Mouse (Mus musculus): ENCODE results near the gene Kcnd3.

Gene Kcnd3

DNA sequence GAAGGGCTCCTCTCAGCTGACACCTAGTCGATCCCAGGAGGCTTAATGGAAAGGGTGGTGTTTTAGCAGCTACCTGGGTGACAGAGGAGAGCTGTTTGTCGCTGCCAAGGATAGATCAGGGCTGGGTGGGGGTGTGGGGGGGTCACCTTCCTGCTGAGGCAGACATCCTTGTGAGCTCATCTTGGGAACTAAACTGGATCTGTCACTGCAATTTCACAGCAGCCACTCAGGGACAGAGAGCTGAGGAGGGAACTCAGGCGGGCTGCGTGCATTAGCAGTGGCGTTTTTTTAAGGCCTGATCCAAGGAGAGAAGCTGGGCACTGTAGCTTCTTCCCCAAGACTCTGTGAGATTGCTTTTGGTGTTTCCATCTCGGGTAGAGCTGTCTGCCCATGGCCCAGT, 129.0 kb downstream of the Kcnd3 start:
- DNase-seq (ENCODE audit: low spot score in 2 of 2) = no peak

DNA sequence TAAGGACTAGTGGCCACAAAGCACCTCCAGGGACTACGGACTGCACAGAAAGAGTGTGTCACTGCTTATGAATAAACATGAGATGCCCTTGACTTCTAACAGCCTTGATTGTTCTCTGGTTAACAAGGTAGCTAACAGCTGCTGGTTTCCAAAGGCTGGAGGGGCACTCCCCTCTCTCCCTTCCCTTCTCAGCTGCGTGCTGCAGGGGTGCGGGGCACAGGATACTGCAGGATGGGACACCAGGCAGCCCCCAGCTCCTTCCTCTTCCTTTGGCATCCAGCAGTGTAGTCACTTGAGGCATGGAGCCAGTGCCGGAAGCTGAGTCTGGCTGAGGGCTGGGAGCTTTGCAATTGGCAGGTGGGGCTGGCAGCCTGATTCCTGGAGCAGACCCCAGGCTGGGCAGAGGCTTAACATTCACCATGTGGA, 133.6 kb downstream of the Kcnd3 start:
- DNase-seq (ENCODE audit: low spot score in 2 of 2) = no peak

DNA sequence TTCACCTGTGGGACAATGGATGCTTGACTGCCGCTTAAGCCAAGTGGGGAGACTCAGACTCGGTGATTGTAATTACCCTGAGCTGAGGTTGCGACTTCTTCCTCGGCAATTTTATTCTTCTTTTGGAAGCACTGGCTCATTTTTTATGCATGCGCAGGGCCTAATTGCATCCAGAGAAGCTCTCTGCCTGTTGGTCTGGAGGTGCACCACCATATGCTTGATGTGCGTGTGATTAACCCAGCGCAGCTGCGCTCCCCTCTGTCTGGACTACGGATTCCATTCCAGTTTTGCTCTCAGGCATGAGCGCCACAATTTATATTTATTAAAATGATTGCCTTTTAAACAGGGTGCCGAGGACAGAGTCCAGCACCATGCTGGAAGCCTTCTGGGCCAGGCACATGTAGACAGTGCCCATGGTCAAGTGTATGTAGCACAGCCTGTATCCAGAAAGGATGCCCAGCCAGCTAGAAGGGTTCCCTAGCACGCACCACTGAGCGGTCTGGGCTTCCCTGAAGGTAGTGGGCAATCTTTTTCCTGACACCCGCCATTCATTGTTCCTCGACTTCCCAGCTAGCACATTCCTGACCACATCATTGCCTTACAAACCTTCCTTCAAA, 138.0 kb downstream of the Kcnd3 start:
- DNase-seq (ENCODE audit: low spot score in 2 of 2) = no peak

DNA sequence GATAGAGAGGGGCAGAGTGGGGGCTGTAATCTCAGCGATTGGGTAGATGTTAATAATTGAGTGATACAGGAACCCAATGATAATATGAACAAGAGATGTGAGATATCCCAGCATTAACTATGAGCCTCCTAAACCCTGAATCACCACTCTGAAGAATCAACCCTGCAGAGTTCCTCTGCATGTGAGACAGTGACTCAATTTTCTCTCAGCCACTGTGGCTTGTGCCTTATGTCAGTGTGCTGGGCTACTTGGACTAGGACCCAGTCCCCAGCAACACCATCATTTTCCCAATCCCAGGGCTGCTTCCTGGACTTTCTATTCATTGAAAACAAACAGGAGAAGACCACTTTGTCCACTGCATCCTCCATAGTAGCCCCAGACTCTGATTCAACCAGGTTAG, 139.6 kb downstream of the Kcnd3 start:
- no peak for DNase-seq (ENCODE audit: low spot score in 2 of 2)

DNA sequence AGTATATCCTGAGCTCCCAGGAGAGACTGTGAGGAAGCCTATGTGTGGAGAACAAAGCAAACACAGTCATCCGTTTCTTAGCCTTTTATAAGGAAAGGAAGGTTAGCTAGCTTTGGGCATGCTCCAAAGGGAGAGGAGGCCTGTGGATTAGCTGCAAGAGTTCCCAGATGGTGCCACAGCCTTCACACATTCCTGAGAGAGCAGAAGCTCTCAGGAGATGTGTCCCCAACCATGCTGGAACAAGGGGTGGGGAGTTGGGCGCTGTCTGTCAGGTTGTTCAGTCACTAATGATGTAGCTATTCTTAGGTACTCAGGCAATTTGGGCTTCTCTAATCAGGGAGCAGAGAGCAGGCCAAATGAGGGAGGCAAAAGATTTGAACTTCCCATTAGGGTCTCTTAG, 140.1 kb downstream of the Kcnd3 start:
- no peak for DNase-seq (ENCODE audit: low spot score in 2 of 2)

DNA sequence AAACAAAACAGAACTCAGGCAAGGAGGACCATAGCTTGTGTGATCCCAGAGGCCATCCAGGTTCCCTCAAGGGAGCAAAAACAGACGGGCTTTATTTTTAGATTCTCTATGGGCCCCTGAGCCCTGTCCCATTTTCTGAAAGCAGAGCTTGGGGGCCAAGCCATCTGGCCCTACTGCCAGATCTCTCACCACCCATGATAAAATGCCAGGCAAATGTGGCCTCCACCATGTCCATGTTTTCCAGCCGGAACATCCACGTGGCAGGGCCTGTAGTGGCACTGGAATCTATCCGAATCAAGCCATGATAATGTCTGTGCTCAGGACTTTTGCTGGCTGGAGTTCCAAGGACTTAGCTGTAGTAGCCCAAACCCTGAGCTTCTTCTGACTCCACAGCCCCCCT, 148.4 kb downstream of the Kcnd3 start:
- DNase-seq (ENCODE audit: low spot score in 2 of 2) = no peak

DNA sequence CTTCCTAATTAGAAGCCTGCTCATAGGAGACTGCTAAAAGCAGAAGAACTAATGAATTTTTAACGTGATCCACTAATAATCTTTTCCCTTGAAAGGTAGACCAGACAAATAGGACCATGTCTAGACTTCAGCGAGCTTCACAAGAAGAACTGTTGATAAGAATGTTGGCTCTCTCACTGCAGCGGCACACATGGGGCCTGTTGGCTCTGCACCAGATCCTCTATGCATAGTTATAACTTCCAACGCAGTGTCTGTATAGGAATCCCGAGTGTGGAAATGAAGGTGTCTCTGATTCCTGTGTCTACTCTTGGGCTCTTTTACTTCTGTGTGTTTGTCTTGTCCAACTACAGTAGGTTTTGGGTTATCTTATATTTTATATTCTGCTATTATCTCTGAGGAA, 150.8 kb downstream of the Kcnd3 start:
- DNase-seq (ENCODE audit: low spot score in 2 of 2) = no peak

DNA sequence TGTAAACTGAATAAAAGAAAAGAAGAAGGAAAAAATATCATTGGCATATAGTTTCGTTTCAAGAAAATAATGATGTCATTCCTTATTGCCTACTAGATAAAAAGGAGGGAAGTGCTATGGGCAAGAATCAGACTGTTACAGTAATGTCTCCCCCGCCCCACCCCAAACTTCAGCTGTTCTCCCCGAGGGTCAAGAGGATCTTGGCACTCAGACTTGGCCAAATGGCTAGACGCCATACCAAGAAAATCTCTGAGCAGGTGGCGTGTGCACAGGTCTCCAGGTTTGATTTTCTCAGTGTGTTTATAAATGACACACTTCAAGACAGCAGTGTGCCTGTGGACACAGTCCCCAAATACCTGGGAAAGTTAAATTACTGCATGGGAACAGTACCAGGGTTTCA, 153.6 kb downstream of the Kcnd3 start:
- no peak for DNase-seq (ENCODE audit: low spot score in 2 of 2)

DNA sequence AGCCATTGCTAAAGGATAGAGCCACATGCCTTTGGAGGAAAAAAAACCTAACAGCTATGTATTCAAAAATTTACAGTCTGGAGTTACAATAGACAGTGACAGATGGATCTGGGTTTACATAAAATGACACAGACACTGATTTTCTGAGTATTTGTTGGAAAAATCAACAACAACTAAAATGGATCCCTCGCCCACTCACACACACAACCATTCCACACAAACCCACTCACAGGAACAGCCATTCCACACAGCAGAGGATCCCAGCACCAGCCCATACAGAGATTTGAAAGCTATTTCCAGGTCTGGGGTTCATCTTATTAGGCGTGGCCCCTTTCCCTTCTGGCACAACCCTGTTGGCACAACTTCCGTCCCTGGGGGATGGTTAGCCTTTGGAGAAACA, 156.7 kb downstream of the Kcnd3 start:
- DNase-seq (ENCODE audit: low spot score in 2 of 2) = no peak

DNA sequence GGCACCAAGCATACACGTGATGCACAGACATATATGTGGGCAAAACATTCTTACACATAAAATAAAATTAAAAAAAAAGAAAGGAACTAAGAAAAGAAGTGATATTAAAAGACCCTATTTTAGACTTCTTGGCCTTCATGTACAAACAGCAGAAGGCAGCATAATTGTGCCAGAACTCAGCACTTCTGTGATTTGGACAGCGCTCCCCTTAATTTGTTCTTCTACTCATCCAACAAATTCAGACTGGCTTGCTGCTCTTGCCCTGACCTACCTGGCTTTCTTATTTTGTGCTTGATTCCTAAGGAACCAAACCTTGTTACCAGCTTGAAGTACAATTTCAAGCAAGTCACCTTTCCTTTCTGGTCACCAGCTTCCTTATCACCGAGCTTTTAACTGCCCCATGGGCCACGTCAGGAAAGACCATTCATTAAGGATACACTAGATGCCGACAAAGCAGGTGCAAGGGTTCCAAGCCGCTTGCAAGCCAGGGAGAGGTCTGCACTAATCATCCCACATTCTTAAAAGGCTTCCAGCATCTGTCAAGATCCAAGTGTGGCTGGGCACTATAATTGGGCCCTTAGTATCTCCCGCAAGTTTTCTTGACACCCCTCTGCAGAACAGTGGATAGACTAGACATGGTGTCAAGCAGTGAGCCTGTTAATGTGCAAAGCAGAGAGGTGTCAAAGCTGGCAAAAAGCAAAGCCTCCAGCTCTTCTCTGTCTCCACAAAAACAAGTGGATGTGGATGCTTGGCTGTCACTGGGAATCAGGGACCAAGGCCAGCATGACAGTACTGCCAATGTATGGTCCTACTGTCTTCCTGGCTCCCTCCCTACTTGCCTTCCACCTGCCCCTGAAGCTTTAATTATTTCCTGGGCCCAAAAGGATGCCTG, 159.6 kb downstream of the Kcnd3 start:
- DNase-seq (ENCODE audit: low spot score in 2 of 2) = no peak

DNA sequence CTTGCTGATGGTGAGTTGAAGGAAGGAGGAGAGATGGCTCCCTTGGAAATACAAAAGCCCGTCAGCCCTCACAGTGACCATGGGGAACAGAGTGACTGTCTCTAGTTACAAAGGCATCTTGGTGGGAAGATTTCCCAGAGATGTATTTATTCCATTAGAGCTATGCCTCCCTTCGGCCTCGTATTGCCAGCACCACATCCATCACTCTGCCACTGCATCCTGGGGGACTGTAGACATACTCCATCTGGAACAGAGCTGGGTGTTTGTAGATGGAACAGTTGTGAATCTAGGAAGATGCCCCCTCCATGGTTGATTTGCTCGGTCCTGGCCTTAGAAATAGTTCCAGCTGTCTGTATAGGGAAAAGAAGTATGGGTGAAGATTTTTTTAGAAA, 160.3 kb downstream of the Kcnd3 start:
- no peak for DNase-seq (ENCODE audit: low spot score in 2 of 2)

DNA sequence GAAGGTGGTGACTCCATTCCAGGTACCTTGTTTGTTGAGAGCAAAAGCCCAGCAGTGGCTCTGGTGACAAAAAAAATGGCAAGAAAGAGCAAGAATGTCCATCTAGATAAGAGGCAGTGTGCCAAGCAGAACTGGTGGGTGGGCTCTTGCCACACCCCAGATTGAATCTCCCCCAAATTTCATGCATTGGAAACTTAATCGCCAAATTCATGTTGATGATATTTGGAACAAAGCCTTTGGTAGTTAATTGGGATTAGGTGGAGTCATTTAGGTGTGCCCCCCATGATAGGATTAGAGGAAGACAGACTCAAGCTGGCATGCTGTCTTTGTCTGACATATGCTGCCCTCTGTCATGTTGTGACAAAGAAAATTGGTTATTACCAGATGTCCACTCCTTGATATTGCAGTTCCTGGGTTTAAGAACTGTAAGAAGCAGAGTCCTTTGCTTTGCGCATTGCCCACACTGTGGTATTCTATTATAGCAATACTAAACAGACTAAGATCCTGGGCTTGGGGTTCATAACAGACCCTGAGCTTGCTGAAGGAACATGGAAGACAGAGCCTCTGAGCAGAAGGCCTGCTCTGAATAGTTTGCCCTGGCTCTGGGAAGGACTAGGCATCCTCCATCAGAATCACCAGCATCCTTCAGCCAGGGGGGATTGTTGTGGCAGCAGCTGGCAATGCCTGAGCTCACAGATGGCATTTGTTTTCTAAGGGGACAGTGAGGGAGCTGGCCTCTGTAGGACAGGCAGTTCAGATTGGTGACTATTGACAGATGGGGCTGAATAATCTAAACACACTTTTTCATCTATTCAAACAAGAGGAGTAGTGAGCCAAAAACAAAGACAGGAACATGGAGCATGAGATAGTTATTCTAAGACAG, 165.0 kb downstream of the Kcnd3 start:
- DNase-seq (ENCODE audit: low spot score in 2 of 2) = no peak

DNA sequence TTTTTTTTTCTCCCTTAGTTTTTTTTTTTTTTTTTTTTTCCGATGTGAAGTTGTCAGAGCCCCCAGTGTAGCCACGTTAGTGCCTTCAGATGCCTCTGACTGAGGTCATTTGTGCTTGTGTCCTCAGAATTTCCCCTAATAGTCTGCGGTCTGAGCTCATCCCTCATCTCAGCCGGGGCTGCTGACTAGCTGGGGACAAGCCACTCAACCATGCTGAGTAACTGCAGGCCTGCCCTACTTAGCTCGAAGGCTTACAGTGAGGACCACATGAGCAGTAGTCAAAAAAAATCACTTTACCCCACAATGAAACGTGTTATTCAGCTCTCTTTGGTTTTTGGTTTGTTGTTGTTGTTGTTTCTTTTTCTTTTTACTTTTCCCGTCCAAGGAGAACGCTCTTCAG, 169.0 kb downstream of the Kcnd3 start:
- DNase-seq (ENCODE audit: low spot score in 2 of 2) = no peak

DNA sequence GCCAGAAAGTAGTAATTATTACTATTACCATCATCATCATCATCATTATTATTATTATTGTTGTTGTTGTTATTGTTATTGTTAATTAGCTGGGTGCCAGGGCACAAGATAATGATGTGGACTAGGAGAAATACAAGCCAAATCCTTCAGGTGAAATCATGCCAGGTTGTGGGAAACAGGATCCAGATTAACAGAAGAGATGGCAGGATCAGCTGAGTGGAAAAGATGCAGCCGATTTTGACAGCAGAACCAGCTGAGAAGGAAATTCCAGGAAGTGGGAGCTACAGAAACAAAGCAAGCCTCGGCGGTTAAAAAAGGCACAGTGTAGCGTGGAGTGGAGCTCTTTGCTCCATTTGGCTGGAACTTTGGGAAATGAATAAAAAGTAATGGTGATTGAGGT, 171.0 kb downstream of the Kcnd3 start:
- no peak for DNase-seq (ENCODE audit: low spot score in 2 of 2)

DNA sequence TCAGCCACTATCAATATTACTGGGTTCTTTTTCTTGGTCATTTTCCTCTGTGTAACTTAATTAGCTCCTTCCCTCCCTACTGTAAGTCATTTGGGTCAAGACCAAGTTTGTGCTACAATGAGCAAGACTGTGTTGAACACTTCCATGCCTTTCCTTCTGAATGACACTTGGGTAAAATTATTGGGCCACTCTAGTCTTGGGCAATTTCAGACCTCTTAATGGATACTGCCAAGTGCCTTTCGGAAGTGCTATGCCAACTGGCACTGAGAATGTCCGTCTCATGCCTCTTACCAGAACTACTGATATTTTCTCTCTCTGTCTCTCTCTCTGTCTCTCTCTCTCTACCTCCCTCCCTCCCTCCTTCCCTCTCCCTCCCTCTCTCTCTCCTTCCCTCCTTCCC, 173.8 kb downstream of the Kcnd3 start:
- no peak for DNase-seq (ENCODE audit: low spot score in 2 of 2)

DNA sequence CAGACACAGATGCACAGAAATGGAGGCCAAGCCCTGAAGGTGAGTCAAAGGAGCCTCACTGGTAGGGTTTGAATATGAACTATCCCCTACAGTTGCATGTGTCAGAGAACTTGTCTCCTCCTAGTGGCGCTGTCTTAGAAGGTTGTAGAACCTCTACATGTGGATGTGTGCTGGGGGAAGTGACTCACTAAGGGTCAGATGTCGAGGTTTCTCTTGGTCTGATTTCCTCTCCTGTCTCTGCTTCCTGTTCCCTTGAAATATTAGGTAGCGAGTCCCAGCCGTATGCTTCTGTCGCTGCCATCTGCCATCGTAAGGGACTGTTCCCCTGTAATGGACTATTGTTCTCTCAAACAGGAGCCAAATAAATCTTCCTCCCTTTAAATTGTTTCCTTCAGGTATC, 175.1 kb downstream of the Kcnd3 start:
- no peak for DNase-seq (ENCODE audit: low spot score in 2 of 2)

DNA sequence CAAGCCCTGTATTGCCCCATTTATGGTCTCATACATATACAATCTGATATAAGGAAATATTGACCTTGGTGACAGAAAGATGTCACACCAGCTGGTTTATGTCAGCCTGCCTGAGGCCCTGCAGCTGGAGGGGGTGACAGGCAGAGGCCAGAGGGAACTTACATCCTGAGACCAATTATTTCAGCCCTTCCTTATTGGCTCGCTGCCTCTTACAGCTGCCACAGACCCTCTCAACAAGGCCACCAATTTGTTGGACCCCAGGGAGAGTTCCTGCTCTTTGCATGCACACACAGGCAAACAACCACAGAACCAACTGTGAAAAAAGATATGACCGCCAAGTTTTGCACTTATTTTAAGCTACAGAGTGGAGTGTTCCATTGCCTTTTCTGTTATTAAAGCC, 180.2 kb downstream of the Kcnd3 start:
- no peak for DNase-seq (ENCODE audit: low spot score in 2 of 2)

DNA sequence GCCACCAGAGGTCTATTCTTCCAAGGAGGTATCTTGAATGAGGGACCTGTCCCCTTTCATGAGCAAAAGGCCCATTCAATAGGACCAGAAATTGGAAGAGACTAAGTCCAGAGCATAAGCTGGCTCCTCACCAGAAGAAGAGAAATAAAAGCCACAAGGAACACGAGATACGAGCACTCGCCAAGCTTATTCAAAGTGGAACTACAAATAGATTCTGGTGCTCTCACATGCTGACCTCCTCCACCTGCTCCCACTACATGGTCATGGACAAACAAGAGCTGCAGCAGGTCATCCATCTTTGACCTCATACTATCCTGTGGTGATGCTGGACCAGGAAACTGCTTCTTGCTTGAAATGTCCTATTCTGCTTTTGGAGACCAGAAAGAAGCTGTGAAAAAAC, 180.9 kb downstream of the Kcnd3 start:
- DNase-seq (ENCODE audit: low spot score in 2 of 2) = no peak

DNA sequence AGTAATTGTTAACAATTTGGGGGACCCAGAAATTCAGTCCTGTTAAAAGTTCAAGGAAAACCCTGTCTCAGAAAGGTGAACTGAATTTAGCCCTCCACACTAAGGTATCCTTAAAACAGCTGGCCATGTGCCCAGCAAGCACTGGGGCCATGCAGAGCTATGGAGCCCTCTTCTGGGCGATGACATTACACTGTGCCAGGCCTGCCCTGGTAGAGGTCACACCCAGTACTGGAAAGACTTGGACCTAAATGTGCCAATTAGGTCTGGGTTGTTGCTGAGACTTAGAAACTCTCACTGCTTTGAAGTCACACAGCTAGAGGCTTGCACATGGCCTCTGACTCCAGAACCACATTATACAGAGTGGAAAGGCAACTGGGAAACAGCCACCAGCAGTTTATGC, 190.1 kb downstream of the Kcnd3 start:
- peak in 1 of 2 experiments; percentile 17 for DNase-seq (ENCODE audit: low spot score in 2 of 2)

DNA sequence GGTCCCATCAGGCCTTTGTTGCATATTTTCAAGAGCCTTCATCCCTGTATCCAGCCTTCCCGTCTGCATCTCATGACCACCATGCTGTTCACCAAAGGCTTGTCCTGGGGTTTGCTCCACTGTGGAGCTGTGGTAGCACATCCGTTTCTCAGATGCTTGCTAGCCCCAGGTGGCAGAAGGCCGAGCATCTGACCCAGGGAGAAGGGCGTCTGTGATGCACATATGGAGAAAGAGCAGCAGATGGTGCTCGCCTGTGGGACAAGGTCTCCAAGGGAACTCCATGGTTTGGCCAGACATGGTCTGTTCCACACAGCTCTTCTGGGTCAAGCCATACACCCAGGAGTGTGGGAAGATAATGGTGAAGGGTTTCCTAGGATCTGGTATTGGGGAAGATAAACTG, 191.4 kb downstream of the Kcnd3 start:
- no peak for DNase-seq (ENCODE audit: low spot score in 2 of 2)

DNA sequence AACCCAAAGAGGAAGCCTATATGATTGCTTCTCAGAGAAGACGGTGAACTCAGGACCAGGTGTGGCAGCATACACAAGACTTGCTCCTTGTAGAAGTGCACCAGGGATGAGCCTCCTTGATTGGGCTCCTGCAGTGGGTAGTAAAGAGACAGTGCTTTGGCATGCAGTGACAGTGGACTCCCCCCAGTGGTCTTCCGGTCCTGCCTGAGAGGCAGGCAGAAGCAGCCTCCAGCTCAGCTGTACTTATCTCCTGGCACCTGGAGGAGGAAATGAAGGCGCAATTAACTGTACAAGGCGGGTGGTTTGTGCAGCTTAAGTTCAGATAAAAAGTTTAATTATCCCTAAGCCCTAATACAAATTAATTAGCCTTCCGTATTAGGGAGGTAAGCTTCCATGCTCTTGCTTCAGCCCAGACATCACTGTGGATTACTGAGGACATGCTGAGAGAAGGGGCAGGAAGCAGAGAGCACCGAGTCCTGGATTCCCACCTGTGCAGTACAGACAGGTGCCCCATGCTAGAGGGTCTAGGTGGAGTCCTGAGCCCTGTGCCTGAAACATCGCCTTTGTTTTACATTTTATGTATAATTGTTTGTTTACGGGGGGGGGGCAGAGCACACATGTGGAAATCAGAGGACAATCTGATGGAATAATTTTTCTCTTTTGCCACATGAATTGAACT, 196.9 kb downstream of the Kcnd3 start:
- DNase-seq (ENCODE audit: low spot score in 2 of 2) = no peak
